Mouse (Mus musculus): ENCODE data around the gene Foxj2. TPM values are rescaled to one million over a fixed set of nuclear protein-coding genes. Genes with fewer than 3 reads are reported as not detected.
A peak's percentile ranks its signal among the peaks of the same experiment; 100 is the strongest.

Foxj2 gene
- polyA plus RNA-seq, 1 experiment from 2014 or later = 1.0 TPM

- Histone ChIP-seq H3K9ac (replicated peaks) (peak overlapping the region; percentile 77), H3K4me1 (ENCODE audit: insufficient read depth) (peaks cover 9% of the 10 kb centered on the region), H3K9me3 (ENCODE audit: low read length) (no peaks in the 10 kb centered on the region), H3K4me2 (ENCODE audit: low read depth, low read length) (peak overlapping the region; percentile 67), H3K36me3 (replicated peaks; ENCODE audit: insufficient read depth, low read length) (no peaks in the 10 kb centered on the region), H3K27me3 (ENCODE audit: insufficient read depth, low read length) (no peaks in the 10 kb centered on the region), H3K27ac (ENCODE audit: low read depth) (peak overlapping the region; percentile 99), H3K4me3 (ENCODE audit: low read depth, low read length) (peak overlapping the region; percentile 59)
- ATAC-seq = peak; percentile 26
- 32% methylated on average over 16 of the region's 16 CpGs for WGBS (ENCODE audit: insufficient replicate concordance)
- no peak for TF ChIP-seq EP300 (IDR thresholded peaks at IDR 0.05; ENCODE audit: low read depth)
- TF ChIP-seq CTCF (IDR thresholded peaks at IDR 0.05; ENCODE audit: low read depth) = peak; percentile 58
- peak; percentile 63 for DNase-seq
These were observed 7.7 kb upstream of the Foxj2 start for GRCm38 (mm10) chr6:122811771-122812600.

- DNase-seq = no peak
- WGBS (ENCODE audit: insufficient replicate concordance) = 87% methylated on average over 4 of the region's 4 CpGs
- no peak overlapping the region for H3K9ac ChIP-seq (replicated peaks)
- H3K9me3 ChIP-seq (ENCODE audit: low read length) = no peaks in the 10 kb centered on the region
- no peak overlapping the region for H3K27ac ChIP-seq (ENCODE audit: low read depth)
- TF ChIP-seq EP300 (IDR thresholded peaks at IDR 0.05; ENCODE audit: low read depth) (no peak), CTCF (IDR thresholded peaks at IDR 0.05; ENCODE audit: low read depth) (no peak)
- H3K4me3 ChIP-seq (ENCODE audit: low read depth, low read length) = no peak overlapping the region
- no peaks in the 10 kb centered on the region for H3K27me3 ChIP-seq (ENCODE audit: insufficient read depth, low read length)
- H3K4me1 ChIP-seq (ENCODE audit: insufficient read depth) = peaks cover 9% of the 10 kb centered on the region
- H3K4me2 ChIP-seq (ENCODE audit: low read depth, low read length) = no peak overlapping the region
- no peaks in the 10 kb centered on the region for H3K36me3 ChIP-seq (replicated peaks; ENCODE audit: insufficient read depth, low read length)
- no peak for ATAC-seq
These were observed 7.0 kb upstream of the Foxj2 start for GRCm38 (mm10) chr6:122812716-122813115.

- Histone ChIP-seq H3K27ac (ENCODE audit: low read depth) (no peak overlapping the region), H3K27me3 (ENCODE audit: insufficient read depth, low read length) (no peaks in the 10 kb centered on the region), H3K4me1 (ENCODE audit: insufficient read depth) (peaks cover 14% of the 10 kb centered on the region), H3K4me3 (ENCODE audit: low read depth, low read length) (no peak overlapping the region), H3K9ac (replicated peaks) (no peak overlapping the region), H3K9me3 (ENCODE audit: low read length) (no peaks in the 10 kb centered on the region), H3K4me2 (ENCODE audit: low read depth, low read length) (no peak overlapping the region), H3K36me3 (replicated peaks; ENCODE audit: insufficient read depth, low read length) (no peaks in the 10 kb centered on the region)
- ATAC-seq (no peak), DNase-seq (no peak)
- TF ChIP-seq CTCF (IDR thresholded peaks at IDR 0.05; ENCODE audit: low read depth) = no peak
- TF ChIP-seq EP300 (IDR thresholded peaks at IDR 0.05; ENCODE audit: low read depth) = no peak
- 82% methylated on average over 4 of the region's 4 CpGs for WGBS (ENCODE audit: insufficient replicate concordance)
These were observed 6.1 kb upstream of the Foxj2 start for GRCm38 (mm10) chr6:122813640-122814039.

GRCm38 (mm10) chr6:122820071-122820798 lies 521 bp downstream of the Foxj2 start:
- peaks cover 47% of the 10 kb centered on the region for H3K4me1 ChIP-seq (ENCODE audit: insufficient read depth)
- H3K4me2 ChIP-seq (ENCODE audit: low read depth, low read length) = peak overlapping the region; percentile 100
- no peak for TF ChIP-seq CTCF (IDR thresholded peaks at IDR 0.05; ENCODE audit: low read depth)
- no peak for TF ChIP-seq EP300 (IDR thresholded peaks at IDR 0.05; ENCODE audit: low read depth)
- peak overlapping the region; percentile 75 for H3K27ac ChIP-seq (ENCODE audit: low read depth)
- peak overlapping the region; percentile 93 for H3K9ac ChIP-seq (replicated peaks)
- H3K27me3 ChIP-seq (ENCODE audit: insufficient read depth, low read length) = no peaks in the 10 kb centered on the region
- no peaks in the 10 kb centered on the region for H3K9me3 ChIP-seq (ENCODE audit: low read length)
- under 1% methylated on average over 37 of the region's 38 CpGs for WGBS (ENCODE audit: insufficient replicate concordance)
- peak; percentile 56 for ATAC-seq
- H3K4me3 ChIP-seq (ENCODE audit: low read depth, low read length) = peak overlapping the region; percentile 74
- H3K36me3 ChIP-seq (replicated peaks; ENCODE audit: insufficient read depth, low read length) = 0 out of 2 replicates have a peak, but pooled peaks cover 2% of the 10 kb centered on the region
- no peak for DNase-seq

GRCm38 (mm10) chr6:122820799-122821650 lies 1.3 kb downstream of the Foxj2 start:
- Histone ChIP-seq H3K9me3 (ENCODE audit: low read length) (no peaks in the 10 kb centered on the region), H3K9ac (replicated peaks) (peak overlapping the region; percentile 93), H3K4me3 (ENCODE audit: low read depth, low read length) (peak overlapping the region; percentile 74), H3K36me3 (replicated peaks; ENCODE audit: insufficient read depth, low read length) (0 out of 2 replicates have a peak, but pooled peaks cover 2% of the 10 kb centered on the region), H3K4me2 (ENCODE audit: low read depth, low read length) (peak overlapping the region; percentile 100), H3K27ac (ENCODE audit: low read depth) (no peak overlapping the region), H3K4me1 (ENCODE audit: insufficient read depth) (peaks cover 55% of the 10 kb centered on the region), H3K27me3 (ENCODE audit: insufficient read depth, low read length) (no peaks in the 10 kb centered on the region)
- no peak for TF ChIP-seq EP300 (IDR thresholded peaks at IDR 0.05; ENCODE audit: low read depth)
- TF ChIP-seq CTCF (IDR thresholded peaks at IDR 0.05; ENCODE audit: low read depth) = no peak
- ATAC-seq (no peak), DNase-seq (no peak)
- WGBS (ENCODE audit: insufficient replicate concordance) = 47% methylated on average over 15 of the region's 15 CpGs
